Mouse (Mus musculus): ENCODE data around the gene Usp35.

Gene Usp35

DNA sequence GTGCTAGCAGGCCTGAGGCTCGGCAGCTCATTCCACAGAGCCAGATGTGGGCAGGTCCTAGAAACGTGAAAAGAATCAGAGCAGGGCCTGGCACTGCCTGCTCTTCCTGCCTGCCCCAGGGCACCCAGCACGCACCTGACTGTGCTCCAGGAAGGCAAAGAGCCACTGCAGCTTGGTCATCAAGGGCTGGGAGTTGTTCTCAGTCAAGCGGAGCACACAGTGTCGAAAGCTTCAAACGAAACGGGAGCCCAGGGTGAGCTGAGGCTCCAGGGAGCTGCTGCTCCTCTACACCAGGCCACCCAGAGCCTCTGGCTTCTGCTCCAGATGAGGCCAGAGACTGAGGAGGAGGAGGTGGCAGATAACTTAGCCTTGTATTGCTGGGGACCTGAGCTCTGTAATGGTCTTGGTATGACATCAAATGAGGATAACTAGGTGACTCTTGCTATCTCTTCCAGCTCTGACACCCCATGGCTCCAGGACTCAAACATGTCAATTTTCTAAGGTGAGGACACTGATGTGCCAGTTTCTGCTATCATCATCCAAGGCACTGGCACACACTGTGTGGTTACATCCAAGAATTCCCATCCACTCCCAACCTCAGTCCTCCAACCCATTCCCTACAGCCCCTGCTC, 18.3 kb downstream of the Usp35 start:
- no peak for DNase-seq (ENCODE audit: low spot score)

DNA sequence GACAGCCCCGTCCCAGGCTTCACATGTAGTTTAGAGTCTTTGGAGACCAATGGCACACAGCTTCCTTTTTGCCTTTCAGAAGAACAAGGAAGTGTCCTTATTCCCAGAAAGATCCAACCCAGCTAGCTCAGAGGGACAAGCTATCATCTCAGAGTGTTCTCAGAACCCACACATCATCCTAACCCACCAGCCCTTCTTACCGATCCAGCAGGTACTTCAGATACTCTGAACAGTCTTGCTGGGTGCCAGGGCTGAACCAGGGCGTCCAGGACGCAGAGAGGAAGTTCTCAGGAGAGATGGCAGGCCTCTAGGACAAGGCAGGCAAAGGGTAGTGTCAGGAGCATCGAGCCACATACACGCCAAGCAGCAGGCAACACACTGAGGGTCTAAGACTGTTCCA, 19.0 kb downstream of the Usp35 start:
- no peak for DNase-seq (ENCODE audit: low spot score)

DNA sequence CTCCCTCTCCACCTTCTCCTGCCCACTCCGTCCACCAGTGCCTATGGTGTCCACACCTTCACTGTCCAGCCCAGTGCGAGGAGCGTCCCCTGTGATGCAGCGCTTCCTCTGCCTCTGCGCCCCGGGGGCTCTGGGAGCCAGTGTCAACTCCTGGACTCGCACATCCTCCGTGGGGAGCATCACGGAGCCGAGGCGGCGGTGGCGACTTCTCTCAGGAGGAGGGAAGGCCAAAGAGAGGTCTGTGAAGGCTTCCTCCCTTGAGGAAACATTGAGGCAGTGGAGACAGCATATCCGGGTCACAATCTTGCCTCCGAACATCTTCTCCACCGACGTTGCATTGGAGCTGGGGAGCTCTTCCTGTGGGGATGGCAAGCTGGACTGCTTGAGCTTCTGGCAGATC, 19.6 kb downstream of the Usp35 start:
- DNase-seq (ENCODE audit: low spot score), result no peak

DNA sequence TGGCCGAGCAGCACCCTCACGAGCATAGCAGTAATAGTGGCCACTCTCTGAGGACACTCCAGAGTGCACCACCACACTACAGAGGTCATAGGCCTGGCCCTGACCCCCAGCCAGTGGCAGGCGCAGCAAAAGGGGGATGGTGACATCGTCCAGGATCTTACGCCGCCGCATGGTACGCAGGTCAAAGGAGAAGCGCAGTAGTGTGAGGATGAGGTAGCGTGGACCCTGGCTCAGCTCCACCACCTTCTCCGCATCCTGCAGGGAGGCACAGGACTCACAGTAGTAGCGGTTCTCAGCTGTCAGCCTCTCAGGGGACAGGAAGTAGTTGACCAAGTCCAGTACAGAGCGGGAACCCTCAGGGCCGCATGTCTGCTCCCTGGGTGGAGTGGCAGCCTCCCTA, 20.2 kb downstream of the Usp35 start:
- DNase-seq (ENCODE audit: low spot score), result no peak

DNA sequence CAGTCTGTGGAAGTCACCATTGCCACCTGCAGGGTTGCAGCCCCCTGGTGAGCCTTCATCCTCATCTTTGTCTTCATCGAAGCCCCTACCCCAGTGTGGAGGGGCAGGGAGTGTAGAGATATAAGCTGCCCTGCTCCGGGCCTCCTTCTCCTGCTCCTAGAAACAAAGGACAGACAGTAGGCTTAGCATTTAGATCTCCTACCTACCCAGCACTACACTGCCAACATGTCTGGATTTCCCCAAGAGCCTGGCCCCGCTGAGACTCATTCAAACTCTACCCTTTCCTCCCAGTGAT, 21.5 kb downstream of the Usp35 start:
- no peak for DNase-seq (ENCODE audit: low spot score)

DNA sequence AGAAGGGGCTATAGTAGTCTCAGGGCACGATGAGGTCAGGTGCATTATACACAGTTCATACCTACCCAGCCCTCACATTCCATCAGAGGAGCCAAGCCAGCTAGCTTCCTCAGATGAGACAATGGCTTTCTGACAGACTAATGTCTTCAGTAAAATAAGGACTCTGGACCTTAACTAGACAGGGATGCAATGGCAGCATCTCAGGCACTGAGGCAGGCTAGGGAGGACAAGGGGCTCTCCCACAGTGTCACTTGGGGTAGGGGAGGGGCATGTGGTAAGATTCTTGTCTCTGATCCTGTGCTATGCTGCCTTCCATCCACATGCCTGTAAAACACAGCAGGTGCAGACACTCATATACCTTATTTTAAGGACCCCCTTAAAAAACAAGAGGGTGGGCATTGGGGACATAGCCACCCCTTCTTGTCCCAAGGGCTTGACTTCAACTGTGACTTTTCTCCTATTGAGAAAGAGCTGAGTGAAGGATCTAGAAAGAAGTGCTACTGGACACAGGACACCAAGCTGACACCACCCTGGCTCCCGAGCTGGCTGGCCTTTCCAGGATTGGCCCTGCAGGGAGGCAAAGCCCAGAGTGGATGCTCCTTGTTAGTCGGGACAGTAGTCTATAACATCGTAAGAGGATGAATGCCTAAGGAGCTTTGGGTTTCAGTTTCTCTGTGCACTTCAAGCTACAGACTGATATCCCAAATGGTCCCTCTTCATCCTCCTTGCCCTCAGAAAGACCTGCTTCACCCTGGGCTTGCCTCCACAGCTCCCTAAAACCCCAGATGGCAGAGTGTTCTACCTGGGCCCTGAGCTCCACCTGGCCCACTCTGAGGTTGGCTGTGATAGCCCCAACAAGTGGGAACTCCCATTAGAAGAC, 22.1 kb downstream of the Usp35 start:
- DNase-seq (ENCODE audit: low spot score), result peak; percentile 2

DNA sequence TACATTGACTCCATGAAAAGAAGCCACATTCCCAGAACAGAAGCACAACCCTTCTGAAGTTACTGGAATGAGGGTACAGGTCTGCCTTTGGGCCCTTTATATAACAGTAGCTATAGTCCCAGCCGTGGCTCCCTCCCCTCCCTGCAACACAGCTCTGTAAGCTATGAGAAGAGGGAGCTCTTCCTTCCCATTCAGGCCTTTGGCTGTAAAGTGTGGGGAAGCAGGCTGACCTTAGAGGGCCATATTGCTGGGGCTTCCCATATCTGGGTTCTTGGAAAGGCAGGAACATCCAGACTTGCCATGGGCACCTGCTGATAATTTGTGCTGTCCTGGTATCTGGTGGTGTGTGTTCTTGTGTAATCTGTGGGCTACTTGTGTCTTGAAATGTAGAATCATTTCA, 24.3 kb downstream of the Usp35 start:
- no peak for DNase-seq (ENCODE audit: low spot score)

DNA sequence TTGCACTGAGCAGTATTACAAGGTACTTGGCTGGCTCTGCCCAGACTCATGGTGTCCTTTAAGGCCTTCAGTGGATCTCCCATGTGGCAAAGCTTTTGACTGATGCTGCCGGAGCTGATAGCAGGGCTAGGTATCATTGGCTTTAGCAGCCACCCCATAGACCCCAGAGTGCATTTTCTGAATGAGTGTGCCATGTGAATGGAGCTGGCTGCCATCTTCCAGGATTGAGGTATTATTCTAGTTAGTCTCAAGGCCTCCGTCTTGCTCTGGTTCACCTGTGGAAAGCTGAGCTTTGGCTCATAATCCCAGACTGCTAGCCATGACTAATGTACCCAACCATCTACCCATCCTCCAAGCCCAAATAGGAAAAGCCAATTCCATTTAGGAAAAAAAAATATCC, 25.0 kb downstream of the Usp35 start:
- DNase-seq (ENCODE audit: low spot score), result no peak

DNA sequence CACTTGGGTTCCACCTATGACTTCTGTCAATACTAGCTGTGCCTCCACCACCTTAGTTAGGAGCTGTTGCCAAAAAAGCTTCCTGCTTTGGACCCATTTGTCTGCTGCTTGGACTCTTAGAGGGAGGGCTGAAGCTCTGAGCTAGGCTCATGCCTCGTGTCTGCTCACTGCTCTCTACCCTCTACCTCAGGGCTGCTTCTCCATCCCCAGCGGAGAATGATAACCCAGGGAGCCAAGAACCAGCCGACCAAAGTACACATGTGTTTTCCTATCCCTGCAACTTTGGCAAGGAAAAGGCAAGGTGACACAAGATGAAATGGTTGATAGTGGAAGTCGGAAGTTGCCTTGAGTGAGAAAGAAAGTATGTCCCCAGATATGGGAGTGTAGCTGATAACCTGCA, 26.6 kb downstream of the Usp35 start:
- DNase-seq (ENCODE audit: low spot score), result peak; percentile 1

DNA sequence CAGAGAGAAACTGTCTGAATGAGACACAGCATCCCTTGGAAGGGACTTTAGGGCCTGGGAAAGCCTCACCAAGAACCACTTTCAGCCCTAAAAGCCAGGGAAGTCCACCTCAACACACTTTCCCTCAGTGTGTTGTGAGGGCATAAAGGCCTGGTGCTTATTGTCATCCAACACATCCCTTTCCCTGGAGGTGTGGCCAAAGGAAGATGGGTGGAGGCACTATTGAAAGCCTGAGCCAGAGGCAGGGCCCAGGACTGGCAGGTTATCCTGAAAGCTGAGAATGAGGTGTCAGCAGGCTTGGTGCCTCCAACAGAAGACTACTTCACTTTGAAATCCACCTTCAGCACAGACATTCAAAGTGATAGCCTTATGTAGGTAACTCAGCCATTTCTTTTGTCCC, 27.3 kb downstream of the Usp35 start:
- peak; percentile 1 for DNase-seq (ENCODE audit: low spot score)

DNA sequence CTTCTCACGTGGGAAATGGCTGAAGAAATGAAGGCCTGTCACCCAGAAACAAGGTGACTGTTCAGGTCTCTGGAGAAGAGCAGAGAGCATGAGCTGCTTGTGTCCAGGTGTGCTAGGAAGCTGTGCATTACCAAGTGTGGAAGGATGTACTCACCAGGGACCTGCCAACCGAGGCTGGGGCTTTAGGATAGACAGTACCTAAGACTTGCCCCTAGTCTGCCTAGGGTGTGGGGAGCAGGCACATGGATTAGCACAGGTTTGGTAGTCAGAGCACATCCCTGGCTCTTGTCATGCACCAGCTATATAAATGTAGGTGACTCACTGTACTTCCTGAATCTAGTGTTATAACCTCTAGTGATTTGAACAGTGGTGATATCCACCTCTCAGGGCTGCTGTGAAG, 28.2 kb downstream of the Usp35 start:
- peak; percentile 1 for DNase-seq (ENCODE audit: low spot score)

DNA sequence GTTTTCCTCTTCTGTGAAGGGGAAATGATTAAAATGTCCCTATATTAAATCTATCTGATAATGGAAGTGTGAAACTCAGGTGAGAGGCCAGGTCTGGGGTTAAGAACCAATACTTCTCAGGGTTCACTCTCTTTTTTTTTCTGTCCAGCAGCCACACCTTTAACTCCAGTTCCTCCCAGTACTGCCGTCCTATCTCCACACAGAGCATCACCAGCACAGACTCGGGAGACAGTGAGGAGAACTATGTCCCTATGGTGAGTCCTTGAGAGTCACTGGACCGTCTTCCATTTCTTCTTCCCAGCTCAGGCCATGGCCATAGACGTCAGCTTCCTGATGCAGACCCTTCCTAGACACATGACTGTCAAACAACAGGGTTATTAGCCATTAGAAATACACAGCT, 28.9 kb downstream of the Usp35 start:
- DNase-seq (ENCODE audit: low spot score), result no peak

DNA sequence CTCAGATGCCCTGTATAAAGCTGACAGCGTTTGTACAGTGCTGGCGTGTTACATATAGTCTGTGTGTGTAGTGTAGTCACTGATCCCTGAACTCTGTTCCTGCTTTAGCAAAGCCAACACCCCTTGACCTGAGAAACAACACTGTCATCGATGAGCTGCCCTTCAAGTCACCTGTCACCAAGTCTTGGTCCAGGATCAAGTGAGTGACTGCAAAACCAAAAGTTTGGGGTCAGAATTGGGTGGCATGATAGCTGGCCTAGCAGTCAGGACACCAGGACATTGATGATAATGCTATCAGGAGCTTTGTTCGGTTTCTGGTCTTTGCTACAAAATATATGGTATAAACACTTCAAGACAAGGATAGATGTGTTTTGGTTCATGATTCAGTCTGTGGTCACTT, 29.6 kb downstream of the Usp35 start:
- DNase-seq (ENCODE audit: low spot score), result no peak

DNA sequence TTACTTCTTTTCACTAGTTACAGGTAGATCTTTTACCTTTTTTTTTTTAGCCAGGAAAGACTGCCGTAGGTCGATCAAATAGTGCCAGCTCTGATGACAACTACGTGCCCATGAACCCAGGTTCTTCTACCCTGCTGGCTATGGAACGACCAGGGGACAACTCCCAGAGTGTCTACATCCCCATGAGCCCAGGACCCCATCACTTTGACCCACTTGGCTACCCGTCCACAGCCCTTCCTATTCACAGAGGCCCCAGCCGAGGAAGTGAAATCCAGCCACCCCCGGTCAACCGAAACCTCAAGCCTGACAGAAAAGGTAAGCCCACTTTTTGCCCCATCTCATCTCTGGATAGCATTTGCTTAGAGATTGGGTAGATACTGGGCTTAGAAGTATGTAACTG, 30.5 kb downstream of the Usp35 start:
- peak; percentile 2 for DNase-seq (ENCODE audit: low spot score)

DNA sequence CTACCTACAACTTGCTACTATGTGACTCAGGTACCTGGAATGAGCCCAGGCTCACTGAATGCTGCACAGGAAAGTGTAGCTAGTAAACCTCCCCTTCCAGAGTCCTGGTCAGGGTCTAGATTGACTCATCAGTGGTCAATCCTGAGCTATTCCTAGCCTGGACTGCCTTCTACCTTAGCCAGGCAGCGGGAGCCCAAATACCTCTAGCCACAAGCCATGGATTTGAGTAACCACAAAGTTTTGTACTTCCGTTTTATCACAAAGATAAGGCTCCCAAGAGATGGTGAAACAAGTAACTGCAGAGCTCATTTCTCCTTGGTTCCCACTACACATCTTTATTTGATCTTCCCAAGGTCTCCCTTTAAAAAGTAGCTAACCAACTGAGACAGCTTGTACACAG, 30.9 kb downstream of the Usp35 start:
- peak; percentile 2 for DNase-seq (ENCODE audit: low spot score)

DNA sequence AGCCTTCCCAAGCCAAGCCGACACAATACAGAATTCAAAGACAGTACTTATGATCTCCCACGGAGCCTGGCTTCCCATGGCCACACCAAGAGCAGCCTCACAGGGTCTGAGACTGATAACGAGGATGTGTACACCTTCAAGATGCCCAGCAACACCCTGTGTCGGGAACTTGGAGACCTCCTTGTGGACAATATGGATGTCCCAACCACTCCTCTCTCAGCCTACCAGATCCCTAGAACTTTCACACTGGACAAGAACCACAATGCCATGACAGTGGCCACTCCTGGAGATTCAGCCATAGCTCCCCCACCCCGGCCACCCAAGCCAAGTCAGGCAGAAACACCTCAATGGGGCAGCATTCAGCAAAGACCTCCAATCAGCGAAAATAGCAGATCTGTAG, 32.9 kb downstream of the Usp35 start:
- peak; percentile 1 for DNase-seq (ENCODE audit: low spot score)

DNA sequence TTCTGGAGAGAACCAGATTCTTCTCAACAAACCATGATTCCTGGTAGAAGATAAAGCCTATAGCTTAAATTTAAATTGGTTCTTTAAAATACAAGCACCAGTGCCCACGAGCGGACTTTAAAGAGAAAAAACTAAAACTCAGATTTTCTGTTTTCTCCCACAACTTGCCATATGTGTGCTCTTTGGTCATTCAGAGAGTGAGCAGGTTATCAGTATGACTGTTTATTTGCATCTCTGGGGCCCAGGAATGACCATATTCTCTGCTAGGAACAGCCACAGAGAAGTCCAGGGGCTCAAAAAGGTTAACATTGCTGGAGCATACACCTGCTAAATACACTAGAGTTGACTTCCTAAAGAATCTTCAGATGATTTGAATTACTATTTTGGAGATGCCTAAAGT, 33.5 kb downstream of the Usp35 start:
- no peak for DNase-seq (ENCODE audit: low spot score)

DNA sequence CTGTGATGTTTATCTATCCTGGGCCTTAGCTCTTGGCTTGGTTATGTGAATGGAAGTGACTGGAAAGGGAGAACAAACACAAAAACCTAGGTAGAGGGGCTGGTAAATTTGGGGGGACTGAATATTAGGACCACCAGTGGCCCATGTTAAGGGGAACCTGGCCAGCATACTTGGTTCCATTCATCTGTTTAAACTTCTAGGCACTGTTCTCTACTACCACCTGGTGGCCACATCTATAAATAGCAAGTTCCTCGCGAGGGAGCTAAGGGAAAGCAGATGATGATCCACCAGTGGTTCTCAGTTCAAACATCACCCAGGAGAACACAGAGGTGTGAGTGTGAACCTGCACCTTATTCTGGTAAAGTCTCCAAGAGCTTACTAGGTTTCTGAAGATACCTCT, 34.4 kb downstream of the Usp35 start:
- peak; percentile 63 for DNase-seq (ENCODE audit: low spot score)

DNA sequence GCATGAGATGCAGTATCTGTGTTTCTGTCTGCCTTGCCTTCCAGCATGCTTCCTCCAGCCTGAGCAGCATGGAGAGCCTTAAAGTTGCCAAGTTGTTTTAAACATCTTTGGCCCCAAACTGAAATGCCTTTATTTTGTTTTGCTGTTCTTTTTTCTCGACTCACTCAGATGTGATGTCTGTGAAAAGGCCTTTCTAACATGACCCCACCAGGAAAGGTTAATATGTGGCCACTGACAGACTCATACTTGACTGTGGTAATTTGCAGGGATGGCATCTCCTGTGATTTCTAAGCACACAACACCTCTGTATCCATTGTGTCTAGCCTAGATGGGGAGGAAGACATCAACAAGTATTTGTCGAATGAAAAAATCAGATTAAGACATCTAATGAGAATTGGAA, 34.8 kb downstream of the Usp35 start:
- no peak for DNase-seq (ENCODE audit: low spot score)

DNA sequence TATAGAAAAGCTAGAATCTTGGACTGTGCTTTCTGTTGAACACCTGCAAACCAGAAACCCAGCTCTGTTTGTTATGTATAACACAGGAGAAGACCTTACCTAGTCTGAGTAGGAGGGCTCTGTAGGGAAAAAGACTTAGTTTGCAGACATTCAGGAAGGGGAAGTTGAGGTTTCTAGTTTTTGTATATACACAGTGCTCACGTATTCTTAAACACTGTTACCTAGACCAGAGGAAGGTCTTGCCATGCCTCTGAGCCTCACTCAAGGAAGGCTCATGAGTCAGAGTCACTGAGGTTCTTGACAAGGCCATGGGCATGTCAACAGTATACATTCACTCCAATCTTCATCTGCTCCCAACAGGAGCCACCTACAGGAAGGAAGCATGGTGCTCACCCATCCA, 60.8 kb downstream of the Usp35 start:
- DNase-seq (ENCODE audit: low spot score), result no peak

DNA sequence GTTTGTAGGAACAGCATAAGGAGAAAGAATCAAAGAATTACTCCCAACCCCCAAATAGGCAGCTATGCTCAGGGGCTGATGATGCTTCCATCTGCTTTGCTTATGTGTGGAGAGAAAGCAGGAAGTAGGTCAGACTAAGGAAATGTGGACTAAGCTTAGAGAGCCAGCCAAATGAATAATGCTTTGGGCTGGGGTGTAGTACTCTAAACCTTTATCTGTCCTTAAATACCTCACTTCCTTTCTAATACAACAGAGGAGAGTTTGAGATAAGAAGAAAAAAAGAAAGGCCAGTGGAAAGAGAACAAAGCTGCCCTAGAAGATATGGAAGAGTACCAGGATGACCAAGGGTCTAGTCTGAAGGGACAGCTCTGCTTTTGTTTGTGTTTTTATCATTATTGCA, 61.5 kb downstream of the Usp35 start:
- no peak for DNase-seq (ENCODE audit: low spot score)

DNA sequence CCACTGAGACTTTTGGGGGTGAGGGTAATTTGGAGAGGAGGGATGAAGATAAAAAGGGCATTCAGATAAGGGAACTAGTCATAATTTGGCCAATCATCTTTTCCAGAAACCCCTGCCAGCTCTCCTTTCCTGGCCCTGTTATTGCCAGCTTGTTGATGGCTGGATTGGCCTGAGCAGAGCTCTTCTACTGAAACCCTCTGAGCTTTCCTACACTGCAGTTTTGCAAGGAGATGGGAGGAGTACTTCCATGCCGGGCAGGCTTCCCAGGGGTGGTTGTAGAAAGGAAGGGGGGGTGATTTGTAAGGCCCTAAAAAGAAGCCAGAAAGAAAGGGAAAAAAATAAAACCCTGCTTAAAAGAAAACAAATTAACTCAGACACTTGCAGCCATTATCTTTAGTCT, 69.3 kb downstream of the Usp35 start:
- peak; percentile 66 for DNase-seq (ENCODE audit: low spot score)

Measured in urinary bladder, postnatal 14 days (tissue).